Mouse (Mus musculus): ENCODE data around the gene Crmp1.

GRCm38 (mm10) chr5:37330449-37331132 lies 88.9 kb downstream of the Crmp1 start:
- TF ChIP-seq CTCF (IDR thresholded peaks at IDR 0.05) (no peak), POLR2A (IDR thresholded peaks at IDR 0.05; ENCODE audit: insufficient read depth, low read depth, low read length) (no peak)

All from heart, adult 2 months (tissue).